9 mouse cellular contexts compared by ENCODE assay signal in genomic region chr5:148965691-148966333, GRCm38 (mm10). TPM values are rescaled to one million over a fixed set of nuclear protein-coding genes. Genes with fewer than 3 reads are reported as not detected.
DNase-seq lines count a peak whose midpoint lies in the region; ATAC-seq and TF ChIP-seq lines count a peak whose summit lies in the region.
"Had no signal": no experiment of that assay in that cellular context is flagged by ENCODE, and none has a peak within 500 bp of the region (broad histone marks: within the 10 kb centered on the region; RNA-seq: fewer than 3 reads in every experiment).

No protein-coding gene starts in this region.

- TF ChIP-seq POLR2A in kidney, adult 2 months (IDR thresholded peaks at IDR 0.05; ENCODE audit: low read depth, low read length): no peak
- no peak for TF ChIP-seq POLR2A in small intestine, adult 2 months (IDR thresholded peaks at IDR 0.05; ENCODE audit: low read depth, low read length)

- DNase-seq in kidney, adult 2 months: peak; percentile 68
- no peak for DNase-seq in kidney, adult 8-10 months
- DNase-seq in c-Kit-positive CD71-positive TER-119-negative erythroid progenitor cells, embryonic 14.5 days (ENCODE audit: low read depth): peak; percentile 73
- peak; percentile 80 to 87 for DNase-seq in frontal cortex, postnatal 36 days (ENCODE audit: low spot score in 2 of 2)
- peak; percentile 67 to 70 for DNase-seq in left cerebral cortex, postnatal 10 days (ENCODE audit: extremely low spot score in 1 of 2, low spot score in 2 of 2)
- peak; percentile 55 for DNase-seq in lung, postnatal 36 days

- no peaks in the 10 kb centered on the region for H3K36me3 ChIP-seq in kidney, adult 2 months (ENCODE audit: control insufficient read depth, insufficient read depth, low read length)
- no peaks in the 10 kb centered on the region for H3K36me3 ChIP-seq in hindbrain, embryonic 15.5 days
- H3K36me3 ChIP-seq in small intestine, adult 2 months (ENCODE audit: control insufficient read depth, insufficient read depth, low read length): no peaks in the 10 kb centered on the region
- H3K36me3 ChIP-seq: G1E had no signal

- H3K4me3 ChIP-seq in kidney, adult 2 months (ENCODE audit: insufficient read depth, low read depth, low read length): no peak overlapping the region
- H3K4me3 ChIP-seq in hindbrain, embryonic 15.5 days: no peak overlapping the region
- H3K4me3 ChIP-seq in small intestine, adult 2 months (ENCODE audit: low read depth, low read length): no peak overlapping the region

- WGBS in kidney, adult 2 months: 12% methylated on average over 13 of the region's 13 CpGs
- WGBS in hindbrain, embryonic 15.5 days: 18% methylated on average over 13 of the region's 13 CpGs
- 14% methylated on average over 13 of the region's 13 CpGs for WGBS in small intestine, adult 2 months

- intact Hi-C loops in left cerebral cortex, postnatal 10 days (cut with DNase I): no loop called here

- H3K4me1 ChIP-seq in kidney, adult 2 months (ENCODE audit: control insufficient read depth, insufficient read depth, low read length): peaks cover 30% of the 10 kb centered on the region
- H3K4me1 ChIP-seq in hindbrain, embryonic 15.5 days (replicated peaks): peaks cover 20% of the 10 kb centered on the region
- peaks cover 17% of the 10 kb centered on the region; the same call in 1 of the 2 replicates for H3K4me1 ChIP-seq in small intestine, adult 2 months (ENCODE audit: control insufficient read depth, insufficient read depth, insufficient read length, low read length)

- H3K27ac ChIP-seq in kidney, adult 2 months (ENCODE audit: insufficient read depth, low read depth, low read length): peak overlapping the region; percentile 68
- H3K27ac ChIP-seq in hindbrain, embryonic 15.5 days (replicated peaks): peak overlapping the region; percentile 59
- peak overlapping the region; percentile 13; the same call in 1 of the 2 replicates for H3K27ac ChIP-seq in small intestine, adult 2 months (ENCODE audit: insufficient read depth, low read depth, low read length)

- TF ChIP-seq CTCF in kidney, adult 2 months (conservative IDR thresholded peaks at IDR 0.05; ENCODE audit: insufficient read depth, insufficient read length, low read depth, low read length): no peak
- no peak for TF ChIP-seq CTCF in small intestine, adult 2 months (IDR thresholded peaks at IDR 0.05; ENCODE audit: extremely low read depth, insufficient read length, insufficient replicate concordance, low read depth, low read length)

- H3K27me3 ChIP-seq in kidney, adult 2 months (replicated peaks; ENCODE audit: control insufficient read depth, insufficient read depth, low read length): no peaks in the 10 kb centered on the region
- H3K27me3 ChIP-seq in hindbrain, embryonic 15.5 days: no peaks in the 10 kb centered on the region
- no peaks in the 10 kb centered on the region for H3K27me3 ChIP-seq in small intestine, adult 2 months (ENCODE audit: control insufficient read depth, insufficient read depth, low read length)

- no peak overlapping the region for H3K9ac ChIP-seq in hindbrain, embryonic 15.5 days

- H3K9me3 ChIP-seq in hindbrain, embryonic 15.5 days: no peaks in the 10 kb centered on the region

- no peak for ATAC-seq in hindbrain, embryonic 15.5 days (ENCODE audit: low FRiP score, low read depth)

- no peak overlapping the region for H3K4me2 ChIP-seq in hindbrain, embryonic 15.5 days

RNA-seq across cellular contexts. Expression of gene Gm42791, which starts 29.1 kb away (rescaled TPM):
- polyA plus RNA-seq in kidney, adult 2 months (2012; rRNA removed): not detected in 2 replicates
- polyA plus RNA-seq in hindbrain, embryonic 15.5 days (2015; fragmentation: Nextera tagmentation; extraction: Ambion mirVana): 2.1 and 4.3 TPM in 2 replicates
- total RNA-seq in left cerebral cortex, postnatal 10 days (2021): 10 to 100 TPM in 1 of 2 experiments, 1 to 10 TPM in 1; 6.0 to 18.1 TPM
- not detected in 2 replicates for polyA plus RNA-seq in small intestine, adult 2 months (2012; rRNA removed)
- total RNA-seq: G1E had no signal
- polyA plus RNA-seq: G1E had no signal

RNA-seq across cellular contexts. Expression of gene Katnal1, which starts 36.7 kb away (rescaled TPM):
- 6.6 and 7.5 TPM in 2 replicates for polyA plus RNA-seq in kidney, adult 2 months (2012; rRNA removed)
- 35.8 and 36.5 TPM in 2 replicates for polyA plus RNA-seq in hindbrain, embryonic 15.5 days (2015; fragmentation: Nextera tagmentation; extraction: Ambion mirVana)
- 10 to 100 TPM; 45.2 to 51.4 TPM for total RNA-seq in left cerebral cortex, postnatal 10 days (2021)
- 0.69 and 0.82 TPM in 2 replicates for polyA plus RNA-seq in small intestine, adult 2 months (2012; rRNA removed)
- polyA plus RNA-seq: G1E had no signal

Comparison
In these comparisons a context has a peak if more than half of its experiments do, and no peak if none do; other contexts are left out.
1. DNase-seq: peak in kidney, adult 2 months (single experiment), c-Kit-positive CD71-positive TER-119-negative erythroid progenitor cells, embryonic 14.5 days (single experiment), frontal cortex, postnatal 36 days (2 of 2), left cerebral cortex, postnatal 10 days (2 of 2) and lung, postnatal 36 days (single experiment); none in kidney, adult 8-10 months (0 of 2).
2. H3K27ac ChIP-seq: peak in every context shown above with its lines; median percentile 68 in kidney, adult 2 months; 59 in hindbrain, embryonic 15.5 days; 13 in small intestine, adult 2 months.